Mouse (Mus musculus) spleen, postnatal 4 days (tissue): Measurements from ENCODE around the gene Zfp979.
"Not testable (repeated sequence)": the region's sequence is repeated elsewhere in the genome, so short reads cannot be mapped to it uniquely, and the experiment has no call there.

Source experiments
- DNase-seq, 2 experiments: peaks; one replicate each; pipeline ENCODE4 v3.0.0; 2022; ENCODE audit warnings: low spot score in 2 of 2

Gene Zfp979

GRCm38 (mm10) chr4:147642413-147642812, at the start of gene Zfp979:
Gene Zfp979, minus strand, starts transcription at chr4:147642513.
- not testable (repeated sequence) for DNase-seq

GRCm38 (mm10) chr4:147655245-147655644, 12.9 kb upstream of the Zfp979 start:
- not testable (repeated sequence) for DNase-seq

GRCm38 (mm10) chr4:147647407-147647806, 5.1 kb upstream of the Zfp979 start:
- not testable (repeated sequence) for DNase-seq

GRCm38 (mm10) chr4:147641932-147642331, 381 bp downstream of the Zfp979 start:
- DNase-seq, result not testable (repeated sequence)

GRCm38 (mm10) chr4:147633818-147634262, 8.5 kb downstream of the Zfp979 start:
- not testable (repeated sequence) for DNase-seq

GRCm38 (mm10) chr4:147606511-147606910, 35.8 kb downstream of the Zfp979 start:
- not testable (repeated sequence) for DNase-seq

- no peak for DNase-seq
These were observed 36.8 kb downstream of the Zfp979 start for GRCm38 (mm10) chr4:147605521-147605920.

GRCm38 (mm10) chr4:147603806-147604205, 38.5 kb downstream of the Zfp979 start:
- peak in 1 of 2 experiments; percentile 13 for DNase-seq

GRCm38 (mm10) chr4:147601881-147602280, 40.4 kb downstream of the Zfp979 start:
- DNase-seq, result peak in 1 of 2 experiments; percentile 13

GRCm38 (mm10) chr4:147598831-147599230, 43.5 kb downstream of the Zfp979 start:
- no peak for DNase-seq

GRCm38 (mm10) chr4:147597685-147598084, 44.6 kb downstream of the Zfp979 start:
- DNase-seq, result no peak

GRCm38 (mm10) chr4:147594630-147595029, 47.7 kb downstream of the Zfp979 start:
- DNase-seq, result not testable (repeated sequence)

- DNase-seq, result no peak
These were observed 55.5 kb downstream of the Zfp979 start for GRCm38 (mm10) chr4:147586511-147587473.

- DNase-seq, result not testable (repeated sequence)
These were observed 62.9 kb downstream of the Zfp979 start for GRCm38 (mm10) chr4:147579371-147579770.

GRCm38 (mm10) chr4:147571156-147571555, 71.2 kb downstream of the Zfp979 start:
- DNase-seq, result not testable (repeated sequence)

GRCm38 (mm10) chr4:147565426-147566220, 76.7 kb downstream of the Zfp979 start:
- DNase-seq, result no peak
